Mouse (Mus musculus) ES-Bruce4 (cell line): ENCODE results near the gene Ets2. TPM values are rescaled to one million over a fixed set of nuclear protein-coding genes. Genes with fewer than 3 reads are reported as not detected.

Experiments used
- H3K27ac ChIP-seq: 2 replicates; pipeline ENCODE4 v1.5.1; 2012; ENCODE audit warnings: low read length, inconsistent platforms; ENCODE audit not compliant: insufficient read depth
- H3K27me3 ChIP-seq: 2 replicates; pipeline ENCODE4 v1.6.1; 2012; ENCODE audit warnings: mild to moderate bottlenecking, low read length, inconsistent platforms; ENCODE audit not compliant: control insufficient read depth, poor library complexity, insufficient read depth, severe bottlenecking
- H3K36me3 ChIP-seq: 2 replicates; pipeline ENCODE4 v1.6.1; 2012; ENCODE audit warnings: inconsistent platforms, mild to moderate bottlenecking, low read length, moderate library complexity; ENCODE audit not compliant: control insufficient read depth, poor library complexity, insufficient read depth, severe bottlenecking
- H3K4me1 ChIP-seq: one replicate; pipeline ENCODE4 v1.8.1; 2011; ENCODE audit warnings: low read length; ENCODE audit not compliant: control insufficient read depth, insufficient read depth
- H3K4me3 ChIP-seq: 2 replicates; pipeline ENCODE4 v1.5.1; 2011; ENCODE audit warnings: low read depth, mild to moderate bottlenecking, low read length
- H3K9ac ChIP-seq: 2 replicates; pipeline ENCODE4 v1.6.1; 2012; ENCODE audit warnings: low read depth, mild to moderate bottlenecking, inconsistent platforms; ENCODE audit not compliant: poor library complexity, severe bottlenecking
- H3K9me3 ChIP-seq: replicated peaks from 2 replicates; pipeline ENCODE4 v1.6.1; 2012; ENCODE audit warnings: mild to moderate bottlenecking, low read length, inconsistent platforms; ENCODE audit not compliant: control insufficient read depth, poor library complexity, insufficient read depth, severe bottlenecking
- CTCF ChIP-seq: IDR thresholded peaks from one replicate; pipeline ENCODE4 v1.8.1; 2011; ENCODE audit warnings: low read depth, low read length
- EP300 ChIP-seq: IDR thresholded peaks from 2 replicates; pipeline ENCODE4 v1.6.1; 2011; ENCODE audit warnings: low read depth, low read length; ENCODE audit not compliant: insufficient read depth
- POLR2A ChIP-seq: IDR thresholded peaks from one replicate; pipeline ENCODE4 v1.8.1; 2011; ENCODE audit warnings: low read length; ENCODE audit not compliant: insufficient read depth
- polyA plus RNA-seq: library from polyadenylated mRNA; stranded (reverse); fragments of >200 nt; gene quantifications from 2 replicates; pipeline ENCODE4 v1.2.4, GENCODE M21; 2011; ENCODE audit warnings: low read depth; ENCODE audit not compliant: missing spikeins, insufficient read depth, insufficient read length

Ets2 gene
- polyA plus RNA-seq, result 32.5 and 34.5 TPM in 2 replicates

GRCm38 (mm10) chr16:95701802-95702561 is at the start of gene Ets2:
Gene Ets2, plus strand, starts transcription at chr16:95702075.
- peak within 1 kb of the TSS; percentile 85 for H3K4me3 ChIP-seq
- H3K27me3 ChIP-seq, result no peaks in the 10 kb centered on the region
- no peaks in the 10 kb centered on the region for H3K9me3 ChIP-seq
- H3K4me1 ChIP-seq, result peaks cover 3% of the 10 kb centered on the region
- TF ChIP-seq EP300 (no peak), POLR2A (no peak), CTCF (peak; percentile 81)
- peak within 1 kb of the TSS; percentile 89 for H3K9ac ChIP-seq
- H3K27ac ChIP-seq, result no peak within 1 kb of the TSS
- H3K36me3 ChIP-seq, result no peaks in the 10 kb centered on the region

- no peaks in the 10 kb centered on the region for H3K36me3 ChIP-seq
- no peak for TF ChIP-seq EP300
- no peak for TF ChIP-seq POLR2A
- TF ChIP-seq CTCF, result no peak
- H3K9ac ChIP-seq, result no peak overlapping the region
- no peaks in the 10 kb centered on the region for H3K4me1 ChIP-seq
- no peak overlapping the region for H3K4me3 ChIP-seq
- no peaks in the 10 kb centered on the region for H3K9me3 ChIP-seq
- no peaks in the 10 kb centered on the region for H3K27me3 ChIP-seq
- no peak overlapping the region for H3K27ac ChIP-seq
Measured at GRCm38 (mm10) chr16:95654204-95654611, 47.7 kb upstream of the Ets2 start.

- H3K36me3 ChIP-seq, result no peaks in the 10 kb centered on the region
- no peak overlapping the region for H3K4me3 ChIP-seq
- no peaks in the 10 kb centered on the region for H3K4me1 ChIP-seq
- no peaks in the 10 kb centered on the region for H3K9me3 ChIP-seq
- H3K27me3 ChIP-seq, result no peaks in the 10 kb centered on the region
- H3K9ac ChIP-seq, result no peak overlapping the region
- no peak overlapping the region for H3K27ac ChIP-seq
- TF ChIP-seq EP300 (no peak), POLR2A (no peak), CTCF (no peak)
Measured at GRCm38 (mm10) chr16:95656535-95656934, 45.3 kb upstream of the Ets2 start.

- TF ChIP-seq POLR2A (no peak), CTCF (no peak), EP300 (no peak)
- Histone ChIP-seq H3K4me3 (no peak overlapping the region), H3K4me1 (no peaks in the 10 kb centered on the region), H3K9me3 (no peaks in the 10 kb centered on the region), H3K27me3 (no peaks in the 10 kb centered on the region), H3K36me3 (no peaks in the 10 kb centered on the region), H3K27ac (no peak overlapping the region), H3K9ac (no peak overlapping the region)
Measured at GRCm38 (mm10) chr16:95657187-95657586, 44.7 kb upstream of the Ets2 start.

GRCm38 (mm10) chr16:95657756-95658155 is 44.1 kb upstream of the Ets2 start:
- Histone ChIP-seq H3K9ac (no peak overlapping the region), H3K4me1 (no peaks in the 10 kb centered on the region), H3K4me3 (no peak overlapping the region), H3K27ac (no peak overlapping the region), H3K27me3 (no peaks in the 10 kb centered on the region), H3K36me3 (no peaks in the 10 kb centered on the region), H3K9me3 (no peaks in the 10 kb centered on the region)
- TF ChIP-seq POLR2A (no peak), CTCF (no peak), EP300 (no peak)

- no peak overlapping the region for H3K4me3 ChIP-seq
- no peaks in the 10 kb centered on the region for H3K27me3 ChIP-seq
- H3K4me1 ChIP-seq, result no peaks in the 10 kb centered on the region
- H3K36me3 ChIP-seq, result no peaks in the 10 kb centered on the region
- no peak overlapping the region for H3K9ac ChIP-seq
- peak; percentile 88 for TF ChIP-seq CTCF
- TF ChIP-seq POLR2A, result no peak
- no peak overlapping the region for H3K27ac ChIP-seq
- H3K9me3 ChIP-seq, result no peaks in the 10 kb centered on the region
Measured at GRCm38 (mm10) chr16:95658836-95659430, 42.9 kb upstream of the Ets2 start.
